Comparison of ENCODE assay signal across 29 mouse cellular contexts in the genomic region with DNA sequence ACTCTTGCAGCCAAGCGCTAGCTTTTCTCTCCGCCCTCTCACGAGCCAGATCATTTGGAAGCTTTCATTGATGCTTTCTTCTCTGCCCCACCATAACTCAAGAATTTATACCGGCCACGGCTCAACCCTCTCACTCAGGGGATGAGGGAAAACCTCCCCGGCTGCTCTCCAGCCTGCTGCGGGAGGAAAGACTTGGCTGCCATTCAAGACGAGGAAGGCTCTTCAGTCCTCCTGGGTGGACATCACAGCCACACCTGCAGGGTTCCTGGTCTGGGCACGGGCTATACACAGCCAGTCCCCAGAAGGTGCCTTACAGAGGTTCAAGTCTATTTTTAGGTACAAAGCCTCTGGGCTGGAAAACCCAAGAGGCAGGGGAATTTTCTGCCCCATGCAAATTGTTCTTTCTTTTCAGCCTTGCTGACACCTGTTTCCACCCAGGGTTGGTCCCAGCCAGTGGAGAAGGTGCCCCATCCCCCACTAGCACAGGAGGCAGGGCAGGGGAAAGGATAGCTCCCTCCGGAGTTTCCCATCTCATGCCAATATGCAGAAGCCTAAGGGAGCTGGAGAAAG. TPM values are rescaled to one million over a fixed set of nuclear protein-coding genes. Genes with fewer than 3 reads are reported as not detected.
DNase-seq lines count a peak whose midpoint lies in the region; ATAC-seq and TF ChIP-seq lines count a peak whose summit lies in the region.
"Had no signal": no experiment of that assay in that cellular context is flagged by ENCODE, and none has a peak within 500 bp of the region (broad histone marks: within the 10 kb centered on the region; RNA-seq: fewer than 3 reads in every experiment).

No protein-coding gene starts in this region.

- 15% methylated on average over 10 of the region's 10 CpGs for WGBS in cerebellum, adult 2 months
- WGBS in midbrain, embryonic 11.5 days: 80% methylated on average over 10 of the region's 10 CpGs
- 76% methylated on average over 10 of the region's 10 CpGs for WGBS in midbrain, embryonic 13.5 days

- H3K4me1 ChIP-seq in cerebellum, adult 2 months (ENCODE audit: control insufficient read depth, insufficient read depth, low read length): peaks cover 10% of the 10 kb centered on the region
- H3K4me1 ChIP-seq in midbrain, embryonic 11.5 days (ENCODE audit: control insufficient read depth, insufficient read depth, low read length): no peaks in the 10 kb centered on the region
- H3K4me1 ChIP-seq in midbrain, embryonic 13.5 days (replicated peaks): no peaks in the 10 kb centered on the region
- H3K4me1 ChIP-seq: forebrain, embryonic 12.5 days; forebrain, embryonic 15.5 days; hindbrain, embryonic 15.5 days had no signal

- no peak for TF ChIP-seq CTCF in cerebellum, adult 2 months (IDR thresholded peaks at IDR 0.05; ENCODE audit: borderline replicate concordance, insufficient read depth, low read depth, low read length)

- TF ChIP-seq POLR2A in cerebellum, adult 2 months (IDR thresholded peaks at IDR 0.05; ENCODE audit: borderline replicate concordance, insufficient read depth, low read length): no peak

- DNase-seq in cerebellum, adult 2 months: peak; percentile 48 to 49
- DNase-seq in midbrain, embryonic 11.5 days (ENCODE audit: low spot score, missing footprints): peak; percentile 6
- DNase-seq in ES-CJ7 (ENCODE audit: low read depth, low spot score): peak; percentile 51
- DNase-seq in induced T-regulatory cell, adult 2 months (ENCODE audit: low read depth): peak; percentile 38
- DNase-seq in left cerebral cortex, postnatal 36 days (ENCODE audit: low spot score in 2 of 2): no peak
- DNase-seq in heart, postnatal 25 days (ENCODE audit: low spot score): no peak
- DNase-seq: adrenal gland, adult 2 months; adrenal gland, postnatal 14 days; cerebellum, adult 11-12 months; cerebellum, adult 9-11 months; gastrocnemius, postnatal 10 days; gastrocnemius, postnatal 36 days; heart, adult 2 months; heart, postnatal 14 days; kidney, adult 11 months; kidney, adult 8-10 months had no signal

- H3K9me3 ChIP-seq in midbrain, embryonic 11.5 days (ENCODE audit: control insufficient read depth, low read length): no peaks in the 10 kb centered on the region
- no peaks in the 10 kb centered on the region for H3K9me3 ChIP-seq in midbrain, embryonic 13.5 days
- H3K9me3 ChIP-seq: embryonic facial prominence, embryonic 12.5 days; forebrain, embryonic 12.5 days; forebrain, embryonic 15.5 days; G1E; heart, embryonic 10.5 days; heart, embryonic 13.5 days; hindbrain, embryonic 12.5 days; hindbrain, embryonic 15.5 days; intestine, embryonic 15.5 days had no signal

- H3K27me3 ChIP-seq in cerebellum, adult 2 months (ENCODE audit: control insufficient read depth, insufficient read depth, low read length): no peaks in the 10 kb centered on the region
- no peaks in the 10 kb centered on the region for H3K27me3 ChIP-seq in midbrain, embryonic 11.5 days (ENCODE audit: control insufficient read depth, insufficient read depth, low read length)
- H3K27me3 ChIP-seq in midbrain, embryonic 13.5 days: no peaks in the 10 kb centered on the region
- H3K27me3 ChIP-seq: embryonic facial prominence, embryonic 12.5 days; forebrain, embryonic 12.5 days; forebrain, embryonic 15.5 days; heart, embryonic 13.5 days; hindbrain, embryonic 12.5 days; hindbrain, embryonic 15.5 days; intestine, embryonic 15.5 days; Patski had no signal

- no peaks in the 10 kb centered on the region for H3K36me3 ChIP-seq in midbrain, embryonic 11.5 days (ENCODE audit: control insufficient read depth, insufficient read depth, low read length)
- no peaks in the 10 kb centered on the region for H3K36me3 ChIP-seq in midbrain, embryonic 13.5 days
- H3K36me3 ChIP-seq: embryonic facial prominence, embryonic 12.5 days; forebrain, embryonic 12.5 days; forebrain, embryonic 15.5 days; heart, embryonic 10.5 days; heart, embryonic 13.5 days; hindbrain, embryonic 12.5 days; hindbrain, embryonic 15.5 days; intestine, embryonic 15.5 days had no signal

- ATAC-seq in cerebellum, adult (ENCODE audit: insufficient number of reproducible peaks, low FRiP score, low TSS enrichment): no peak
- no peak for ATAC-seq in midbrain, embryonic 11.5 days (ENCODE audit: low FRiP score)
- ATAC-seq in midbrain, embryonic 13.5 days: no peak
- ATAC-seq: forebrain, embryonic 15.5 days; intestine, embryonic 15.5 days; Patski had no signal

- H3K27ac ChIP-seq in cerebellum, adult 2 months (ENCODE audit: insufficient read depth, low read length): no peak overlapping the region
- H3K27ac ChIP-seq in midbrain, embryonic 11.5 days (ENCODE audit: low read depth, low read length): no peak overlapping the region
- H3K27ac ChIP-seq in midbrain, embryonic 13.5 days: no peak overlapping the region
- H3K27ac ChIP-seq: embryonic facial prominence, embryonic 12.5 days; forebrain, embryonic 12.5 days; forebrain, embryonic 15.5 days; heart, adult 2 months; heart, embryonic 10.5 days; heart, embryonic 13.5 days; hindbrain, embryonic 12.5 days; hindbrain, embryonic 15.5 days; intestine, embryonic 15.5 days had no signal

- no peak overlapping the region for H3K4me2 ChIP-seq in midbrain, embryonic 11.5 days
- no peak overlapping the region for H3K4me2 ChIP-seq in midbrain, embryonic 13.5 days (replicated peaks)
- H3K4me2 ChIP-seq: embryonic facial prominence, embryonic 12.5 days; forebrain, embryonic 12.5 days; forebrain, embryonic 15.5 days; heart, embryonic 13.5 days; hindbrain, embryonic 12.5 days; hindbrain, embryonic 15.5 days; intestine, embryonic 15.5 days had no signal

- intact Hi-C loops in left cerebral cortex, postnatal 36 days (cut with DNase I): no loop called here
- intact Hi-C loops in heart, postnatal 25 days (cut with DNase I): no loop called here

- H3K4me3 ChIP-seq in cerebellum, adult 2 months (replicated peaks; ENCODE audit: insufficient read depth, low read depth, low read length): no peak overlapping the region
- no peak overlapping the region for H3K4me3 ChIP-seq in midbrain, embryonic 11.5 days (ENCODE audit: low read depth, low read length)
- no peak overlapping the region for H3K4me3 ChIP-seq in midbrain, embryonic 13.5 days (replicated peaks)
- H3K4me3 ChIP-seq: embryonic facial prominence, embryonic 12.5 days; erythroblast, embryonic 14.5 days; forebrain, embryonic 12.5 days; forebrain, embryonic 15.5 days; heart, adult 2 months; heart, embryonic 10.5 days; heart, embryonic 13.5 days; hindbrain, embryonic 12.5 days; hindbrain, embryonic 15.5 days; intestine, embryonic 15.5 days had no signal

- H3K9ac ChIP-seq in midbrain, embryonic 11.5 days (ENCODE audit: low read length): no peak overlapping the region
- no peak overlapping the region for H3K9ac ChIP-seq in midbrain, embryonic 13.5 days (replicated peaks)
- H3K9ac ChIP-seq: embryonic facial prominence, embryonic 12.5 days; forebrain, embryonic 12.5 days; forebrain, embryonic 15.5 days; heart, embryonic 13.5 days; hindbrain, embryonic 12.5 days; hindbrain, embryonic 15.5 days; intestine, embryonic 15.5 days had no signal

RNA-seq across cellular contexts. Expression of gene Jade2, which starts 12.8 kb away (rescaled TPM):
- 21.8 and 21.9 TPM in 2 replicates for polyA plus RNA-seq in cerebellum, adult 2 months (2012; rRNA removed)
- polyA plus RNA-seq in midbrain, embryonic 11.5 days (2014; fragmentation: Nextera tagmentation; extraction: Ambion mirVana): 0.20 and 0.22 TPM in 2 replicates
- 0.31 and 0.32 TPM in 2 replicates for polyA plus RNA-seq in midbrain, embryonic 13.5 days (2015; fragmentation: Nextera tagmentation; extraction: Ambion mirVana)
- total RNA-seq in left cerebral cortex, postnatal 36 days (2021): 10 to 100 TPM; 34.0 to 39.7 TPM
- 1 to 10 TPM; 6.5 to 8.8 TPM for total RNA-seq in heart, postnatal 25 days (2021)

Comparison
In these comparisons a context has a peak if more than half of its experiments do, and no peak if none do; other contexts are left out.
1. DNase-seq: peak in cerebellum, adult 2 months (2 of 2), midbrain, embryonic 11.5 days (single experiment), ES-CJ7 (single experiment) and induced T-regulatory cell, adult 2 months (single experiment); none in left cerebral cortex, postnatal 36 days (0 of 2) and heart, postnatal 25 days (single experiment).
2. RNA of gene Jade2, which starts 12.8 kb away (polyA plus RNA-seq): 21.8 to 21.9 TPM in cerebellum, adult 2 months; 0.31 to 0.32 TPM in midbrain, embryonic 13.5 days and 0.20 to 0.22 TPM in midbrain, embryonic 11.5 days; every median in the first group is over 10 times any median in the second.